Mouse (Mus musculus): ENCODE measurements around the gene Trap1. TPM values are rescaled to one million over a fixed set of nuclear protein-coding genes. Genes with fewer than 3 reads are reported as not detected.
"Not testable (repeated sequence)": the region's sequence is repeated elsewhere in the genome, so short reads cannot be mapped to it uniquely, and the experiment has no call there.

Trap1 gene
- 105 and 110 TPM in 2 replicates for polyA plus RNA-seq (2015; fragmentation: Nextera tagmentation; extraction: Ambion mirVana)

- peak within 1 kb of the TSS; percentile 98 for H3K4me3 ChIP-seq (replicated peaks)
- peak; percentile 97 for ATAC-seq (replicated peaks; ENCODE audit: low FRiP score)
- WGBS, result under 1% methylated on average over 58 of the region's 58 CpGs
These were observed at the start of gene Trap1 for GRCm38 (mm10) chr16:4077384-4078061. TSS of gene Trap1 (minus strand) at chr16:4077827.

GRCm38 (mm10) chr16:4117072-4117471 lies 39.4 kb upstream of the Trap1 start:
- Histone ChIP-seq H3K36me3 (peaks cover 94% of the 10 kb centered on the region), H3K4me2 (no peak overlapping the region), H3K27me3 (no peaks in the 10 kb centered on the region), H3K4me3 (replicated peaks) (no peak overlapping the region), H3K9ac (no peak overlapping the region), H3K9me3 (replicated peaks) (no peaks in the 10 kb centered on the region), H3K27ac (no peak overlapping the region), H3K4me1 (no peaks in the 10 kb centered on the region)
- 0 out of 2 replicates have a peak, but pooled peaks have one; percentile 18 for ATAC-seq (replicated peaks; ENCODE audit: low FRiP score)
- 90% methylated on average over 4 of the region's 4 CpGs for WGBS

More at GRCm38 (mm10) chr16:4077384-4078061, at the start of gene Trap1:
- Histone ChIP-seq H3K4me2 (peak within 1 kb of the TSS; percentile 67), H3K36me3 (peaks cover 17% of the 10 kb centered on the region), H3K9ac (peak within 1 kb of the TSS; percentile 93), H3K27me3 (no peaks in the 10 kb centered on the region), H3K27ac (peak within 1 kb of the TSS; percentile 88), H3K4me1 (peaks cover 32% of the 10 kb centered on the region), H3K9me3 (replicated peaks) (no peaks in the 10 kb centered on the region)

GRCm38 (mm10) chr16:4100374-4100773 lies 22.7 kb upstream of the Trap1 start:
- Histone ChIP-seq H3K36me3 (peaks cover 78% of the 10 kb centered on the region), H3K9me3 (replicated peaks) (no peaks in the 10 kb centered on the region), H3K9ac (no peak overlapping the region), H3K4me2 (no peak overlapping the region), H3K4me1 (no peaks in the 10 kb centered on the region), H3K27ac (no peak overlapping the region), H3K27me3 (no peaks in the 10 kb centered on the region), H3K4me3 (replicated peaks) (no peak overlapping the region)
- WGBS, result 88% methylated on average over 2 of the region's 2 CpGs
- ATAC-seq (replicated peaks; ENCODE audit: low FRiP score), result no peak

- H3K9ac ChIP-seq, result no peak overlapping the region
- H3K9me3 ChIP-seq (replicated peaks), result no peaks in the 10 kb centered on the region
- ATAC-seq (replicated peaks; ENCODE audit: low FRiP score), result no peak
- no peak overlapping the region for H3K4me2 ChIP-seq
- no peaks in the 10 kb centered on the region for H3K27me3 ChIP-seq
- no peak overlapping the region for H3K4me3 ChIP-seq (replicated peaks)
- no peaks in the 10 kb centered on the region for H3K4me1 ChIP-seq
- no peak overlapping the region for H3K27ac ChIP-seq
- H3K36me3 ChIP-seq, result peaks cover 85% of the 10 kb centered on the region
- WGBS, result 93% methylated on average over 1 of the region's 1 CpGs
These were observed 19.9 kb upstream of the Trap1 start for GRCm38 (mm10) chr16:4097521-4097920.

- Histone ChIP-seq H3K36me3 (peaks cover 90% of the 10 kb centered on the region), H3K27me3 (no peaks in the 10 kb centered on the region), H3K4me3 (replicated peaks) (no peak overlapping the region), H3K27ac (no peak overlapping the region), H3K4me1 (no peaks in the 10 kb centered on the region), H3K9ac (no peak overlapping the region), H3K9me3 (replicated peaks) (no peaks in the 10 kb centered on the region), H3K4me2 (no peak overlapping the region)
- no peak for ATAC-seq (replicated peaks; ENCODE audit: low FRiP score)
These were observed 19.3 kb upstream of the Trap1 start for GRCm38 (mm10) chr16:4096898-4097297.

GRCm38 (mm10) chr16:4096141-4096540 lies 18.5 kb upstream of the Trap1 start:
- Histone ChIP-seq H3K27ac (no peak overlapping the region), H3K9ac (no peak overlapping the region), H3K4me3 (replicated peaks) (no peak overlapping the region), H3K9me3 (replicated peaks) (no peaks in the 10 kb centered on the region), H3K4me1 (no peaks in the 10 kb centered on the region), H3K36me3 (peaks cover 90% of the 10 kb centered on the region), H3K4me2 (no peak overlapping the region), H3K27me3 (no peaks in the 10 kb centered on the region)
- no peak for ATAC-seq (replicated peaks; ENCODE audit: low FRiP score)
- 94% methylated on average over 3 of the region's 3 CpGs for WGBS

GRCm38 (mm10) chr16:4087214-4087913 lies 9.7 kb upstream of the Trap1 start:
- Histone ChIP-seq H3K4me3 (replicated peaks) (no peak overlapping the region), H3K36me3 (peaks cover 95% of the 10 kb centered on the region), H3K27me3 (no peaks in the 10 kb centered on the region), H3K4me2 (no peak overlapping the region), H3K27ac (no peak overlapping the region), H3K9me3 (replicated peaks) (no peaks in the 10 kb centered on the region), H3K9ac (no peak overlapping the region), H3K4me1 (no peaks in the 10 kb centered on the region)
- 94% methylated on average over 8 of the region's 8 CpGs for WGBS
- ATAC-seq (replicated peaks; ENCODE audit: low FRiP score), result no peak

GRCm38 (mm10) chr16:4085851-4086387 lies 8.3 kb upstream of the Trap1 start:
- no peak overlapping the region for H3K27ac ChIP-seq
- no peak overlapping the region for H3K4me3 ChIP-seq (replicated peaks)
- ATAC-seq (replicated peaks; ENCODE audit: low FRiP score), result no peak
- H3K9me3 ChIP-seq (replicated peaks), result no peaks in the 10 kb centered on the region
- no peaks in the 10 kb centered on the region for H3K4me1 ChIP-seq
- no peaks in the 10 kb centered on the region for H3K27me3 ChIP-seq
- H3K4me2 ChIP-seq, result no peak overlapping the region
- H3K36me3 ChIP-seq, result peaks cover 91% of the 10 kb centered on the region
- 95% methylated on average over 9 of the region's 9 CpGs for WGBS
- no peak overlapping the region for H3K9ac ChIP-seq

GRCm38 (mm10) chr16:4085051-4085450 lies 7.4 kb upstream of the Trap1 start:
- 96% methylated on average over 7 of the region's 7 CpGs for WGBS
- Histone ChIP-seq H3K27me3 (no peaks in the 10 kb centered on the region), H3K27ac (no peak overlapping the region), H3K4me3 (replicated peaks) (no peak overlapping the region), H3K4me2 (no peak overlapping the region), H3K36me3 (peaks cover 82% of the 10 kb centered on the region), H3K9me3 (replicated peaks) (no peaks in the 10 kb centered on the region), H3K9ac (no peak overlapping the region), H3K4me1 (no peaks in the 10 kb centered on the region)
- ATAC-seq (replicated peaks; ENCODE audit: low FRiP score), result no peak

GRCm38 (mm10) chr16:4080419-4080818 lies 2.8 kb upstream of the Trap1 start:
- H3K4me3 ChIP-seq (replicated peaks); ATAC-seq (replicated peaks; ENCODE audit: low FRiP score); H3K27ac ChIP-seq; H3K27me3 ChIP-seq; H3K9me3 ChIP-seq (replicated peaks); H3K4me2 ChIP-seq; H3K9ac ChIP-seq: not testable (repeated sequence)
- H3K4me1 ChIP-seq, result peaks cover 18% of the 10 kb centered on the region
- WGBS, result 70% methylated on average over 3 of the region's 3 CpGs
- peaks cover 36% of the 10 kb centered on the region for H3K36me3 ChIP-seq

GRCm38 (mm10) chr16:4079656-4080055 lies 2.0 kb upstream of the Trap1 start:
- no peak overlapping the region for H3K4me3 ChIP-seq (replicated peaks)
- 82% methylated on average over 1 of the region's 1 CpGs for WGBS
- no peak overlapping the region for H3K9ac ChIP-seq
- H3K4me1 ChIP-seq, result peaks cover 25% of the 10 kb centered on the region
- H3K4me2 ChIP-seq, result no peak overlapping the region
- peaks cover 28% of the 10 kb centered on the region for H3K36me3 ChIP-seq
- ATAC-seq (replicated peaks; ENCODE audit: low FRiP score), result no peak
- no peaks in the 10 kb centered on the region for H3K27me3 ChIP-seq
- no peak overlapping the region for H3K27ac ChIP-seq
- H3K9me3 ChIP-seq (replicated peaks), result no peaks in the 10 kb centered on the region

- not testable (repeated sequence) for H3K9ac ChIP-seq; H3K27me3 ChIP-seq; ATAC-seq (replicated peaks; ENCODE audit: low FRiP score); H3K9me3 ChIP-seq (replicated peaks)
- H3K27ac ChIP-seq, result peak overlapping the region; percentile 88
- peak overlapping the region; percentile 67 for H3K4me2 ChIP-seq
- H3K4me1 ChIP-seq, result peaks cover 32% of the 10 kb centered on the region
- 74% methylated on average over 10 of the region's 10 CpGs for WGBS
- H3K36me3 ChIP-seq, result peaks cover 15% of the 10 kb centered on the region
- H3K4me3 ChIP-seq (replicated peaks), result peak overlapping the region; percentile 98
These were observed 675 bp upstream of the Trap1 start for GRCm38 (mm10) chr16:4078302-4078701.
